ENCODE assay signal across 7 mouse cellular contexts in genomic region chr2:30393370-30393656, GRCm38 (mm10). TPM values are rescaled to one million over a fixed set of nuclear protein-coding genes. Genes with fewer than 3 reads are reported as not detected.
DNase-seq lines count a peak whose midpoint lies in the region; ATAC-seq and TF ChIP-seq lines count a peak whose summit lies in the region.

No protein-coding gene starts in this region.

- H3K4me2 ChIP-seq in neural tube, embryonic 15.5 days = peak overlapping the region; percentile 90

- H3K4me3 ChIP-seq in lung, adult 2 months (replicated peaks; ENCODE audit: extremely low read depth, low read depth, low read length) = peak overlapping the region; percentile 84
- peak overlapping the region; percentile 88 for H3K4me3 ChIP-seq in forebrain, embryonic 10.5 days
- peak overlapping the region; percentile 80 for H3K4me3 ChIP-seq in limb, embryonic 10.5 days
- H3K4me3 ChIP-seq in neural tube, embryonic 15.5 days (replicated peaks) = peak overlapping the region; percentile 70

- peak overlapping the region; percentile 67 for H3K9ac ChIP-seq in neural tube, embryonic 15.5 days (replicated peaks)

- DNase-seq in lung, adult 2 months = no peak
- DNase-seq in lung, adult 18-20 months = no peak
- no peak for DNase-seq in forebrain, embryonic 10.5 days (ENCODE audit: extremely low spot score, low spot score)
- no peak for DNase-seq in limb, embryonic 10.5 days (ENCODE audit: low spot score)
- DNase-seq in urinary bladder, adult 2 months (ENCODE audit: low spot score) = no peak
- DNase-seq in B cell, adult 2 months = no peak

- TF ChIP-seq CTCF in lung, adult 2 months (IDR thresholded peaks at IDR 0.05; ENCODE audit: insufficient read depth, low read length) = no peak

- WGBS in lung, adult 2 months = 29% methylated on average over 1 of the region's 1 CpGs
- WGBS in forebrain, embryonic 10.5 days = 63% methylated on average over 1 of the region's 1 CpGs
- 89% methylated on average over 1 of the region's 1 CpGs for WGBS in limb, embryonic 10.5 days
- 81% methylated on average over 1 of the region's 1 CpGs for WGBS in neural tube, embryonic 15.5 days

- TF ChIP-seq POLR2A in lung, adult 2 months (IDR thresholded peaks at IDR 0.05; ENCODE audit: borderline replicate concordance, extremely low read depth, low read depth, low read length) = no peak

- peak overlapping the region; percentile 91 for H3K27ac ChIP-seq in forebrain, embryonic 10.5 days
- H3K27ac ChIP-seq in limb, embryonic 10.5 days = peak overlapping the region; percentile 85; the same call in 1 of the 2 replicates
- peak overlapping the region; percentile 93 for H3K27ac ChIP-seq in neural tube, embryonic 15.5 days (replicated peaks)

- ATAC-seq in neural tube, embryonic 15.5 days (ENCODE audit: low FRiP score) = no peak

- H3K9me3 ChIP-seq in forebrain, embryonic 10.5 days = no peaks in the 10 kb centered on the region
- H3K9me3 ChIP-seq in limb, embryonic 10.5 days (replicated peaks) = no peaks in the 10 kb centered on the region
- H3K9me3 ChIP-seq in neural tube, embryonic 15.5 days (replicated peaks) = no peaks in the 10 kb centered on the region

- no peaks in the 10 kb centered on the region for H3K27me3 ChIP-seq in forebrain, embryonic 10.5 days (ENCODE audit: poor library complexity, severe bottlenecking)
- H3K27me3 ChIP-seq in limb, embryonic 10.5 days (ENCODE audit: low read depth, poor library complexity, severe bottlenecking) = no peaks in the 10 kb centered on the region
- no peaks in the 10 kb centered on the region for H3K27me3 ChIP-seq in neural tube, embryonic 15.5 days (replicated peaks)

- H3K36me3 ChIP-seq in forebrain, embryonic 10.5 days (replicated peaks) = peaks cover 44% of the 10 kb centered on the region
- peaks cover 32% of the 10 kb centered on the region for H3K36me3 ChIP-seq in limb, embryonic 10.5 days
- peaks cover 27% of the 10 kb centered on the region for H3K36me3 ChIP-seq in neural tube, embryonic 15.5 days

- H3K4me1 ChIP-seq in lung, adult 2 months (ENCODE audit: control insufficient read depth, insufficient read depth, low read length) = no peaks in the 10 kb centered on the region
- peaks cover 40% of the 10 kb centered on the region for H3K4me1 ChIP-seq in forebrain, embryonic 10.5 days
- peaks cover 20% of the 10 kb centered on the region for H3K4me1 ChIP-seq in limb, embryonic 10.5 days
- peaks cover 33% of the 10 kb centered on the region for H3K4me1 ChIP-seq in neural tube, embryonic 15.5 days

RNA-seq across cellular contexts. Expression of gene Dolpp1, which starts 1.3 kb away (rescaled TPM):
- 49.1 and 55.6 TPM in 2 replicates for polyA plus RNA-seq in lung, adult 2 months (2012; rRNA removed)
- polyA plus RNA-seq in forebrain, embryonic 10.5 days (2016; fragmentation: Nextera tagmentation; extraction: Ambion mirVana) = 54.8 and 60.1 TPM in 2 replicates
- 37.6 and 45.4 TPM in 2 replicates for polyA plus RNA-seq in limb, embryonic 10.5 days (2016; fragmentation: Nextera tagmentation; extraction: Ambion mirVana)
- 59.0 and 63.2 TPM in 2 replicates for polyA plus RNA-seq in neural tube, embryonic 15.5 days (2015; fragmentation: Nextera tagmentation; extraction: Ambion mirVana)
- polyA plus RNA-seq in urinary bladder, adult 2 months (2012; rRNA removed) = 18.9 and 27.3 TPM in 2 replicates

RNA-seq across cellular contexts. Expression of gene Crat, which starts 22.3 kb away (rescaled TPM):
- 89.2 and 103 TPM in 2 replicates for polyA plus RNA-seq in lung, adult 2 months (2012; rRNA removed)
- 23.2 and 23.6 TPM in 2 replicates for polyA plus RNA-seq in forebrain, embryonic 10.5 days (2016; fragmentation: Nextera tagmentation; extraction: Ambion mirVana)
- polyA plus RNA-seq in limb, embryonic 10.5 days (2016; fragmentation: Nextera tagmentation; extraction: Ambion mirVana) = 21.9 and 22.9 TPM in 2 replicates
- 21.3 and 26.8 TPM in 2 replicates for polyA plus RNA-seq in neural tube, embryonic 15.5 days (2015; fragmentation: Nextera tagmentation; extraction: Ambion mirVana)
- polyA plus RNA-seq in urinary bladder, adult 2 months (2012; rRNA removed) = 27.3 and 38.1 TPM in 2 replicates

RNA-seq across cellular contexts. Expression of gene Ptpa, which starts 22.5 kb away (rescaled TPM):
- polyA plus RNA-seq in lung, adult 2 months (2012; rRNA removed) = 131 and 136 TPM in 2 replicates
- 149 and 165 TPM in 2 replicates for polyA plus RNA-seq in forebrain, embryonic 10.5 days (2016; fragmentation: Nextera tagmentation; extraction: Ambion mirVana)
- polyA plus RNA-seq in limb, embryonic 10.5 days (2016; fragmentation: Nextera tagmentation; extraction: Ambion mirVana) = 172 and 177 TPM in 2 replicates
- polyA plus RNA-seq in neural tube, embryonic 15.5 days (2015; fragmentation: Nextera tagmentation; extraction: Ambion mirVana) = 138 and 145 TPM in 2 replicates
- 90.0 and 93.9 TPM in 2 replicates for polyA plus RNA-seq in urinary bladder, adult 2 months (2012; rRNA removed)

RNA-seq across cellular contexts. Expression of gene Miga2, which starts 29.3 kb away (rescaled TPM):
- polyA plus RNA-seq in lung, adult 2 months (2012; rRNA removed) = 28.2 and 36.1 TPM in 2 replicates
- polyA plus RNA-seq in forebrain, embryonic 10.5 days (2016; fragmentation: Nextera tagmentation; extraction: Ambion mirVana) = 29.9 and 30.9 TPM in 2 replicates
- 30.8 and 33.3 TPM in 2 replicates for polyA plus RNA-seq in limb, embryonic 10.5 days (2016; fragmentation: Nextera tagmentation; extraction: Ambion mirVana)
- polyA plus RNA-seq in neural tube, embryonic 15.5 days (2015; fragmentation: Nextera tagmentation; extraction: Ambion mirVana) = 32.7 and 35.8 TPM in 2 replicates
- 32.6 and 34.4 TPM in 2 replicates for polyA plus RNA-seq in urinary bladder, adult 2 months (2012; rRNA removed)

RNA-seq across cellular contexts. Expression of gene Sh3glb2, which starts 34.2 kb away (rescaled TPM):
- 132 and 136 TPM in 2 replicates for polyA plus RNA-seq in lung, adult 2 months (2012; rRNA removed)
- 76.9 and 82.0 TPM in 2 replicates for polyA plus RNA-seq in forebrain, embryonic 10.5 days (2016; fragmentation: Nextera tagmentation; extraction: Ambion mirVana)
- polyA plus RNA-seq in limb, embryonic 10.5 days (2016; fragmentation: Nextera tagmentation; extraction: Ambion mirVana) = 76.5 and 90.3 TPM in 2 replicates
- polyA plus RNA-seq in neural tube, embryonic 15.5 days (2015; fragmentation: Nextera tagmentation; extraction: Ambion mirVana) = 174 and 200 TPM in 2 replicates
- 191 and 259 TPM in 2 replicates for polyA plus RNA-seq in urinary bladder, adult 2 months (2012; rRNA removed)
